Mouse (Mus musculus) liver, embryonic 15.5 days (tissue): ENCODE data around the gene Nr2e3. TPM values are rescaled to one million over a fixed set of nuclear protein-coding genes. Genes with fewer than 3 reads are reported as not detected.
"Not testable (repeated sequence)": the region's sequence is repeated elsewhere in the genome, so short reads cannot be mapped to it uniquely, and the experiment has no call there.

Experiments used
- ATAC-seq: fragments of 200-750 bp; cut with Nextera tagmentation; 2 replicates; pipeline ENCODE4 v1.8.0; 2017; ENCODE audit warnings: moderate number of reproducible peaks, mild to moderate bottlenecking, moderate library complexity; ENCODE audit not compliant: insufficient read depth
- H3K27ac ChIP-seq: fragments of 300-500 bp; sonication (generic); replicated peaks from 2 replicates; pipeline ENCODE4 v1.5.1; 2015; ENCODE audit warnings: mild to moderate bottlenecking, inconsistent platforms
- H3K27me3 ChIP-seq: fragments of 300-500 bp; sonication (generic); 2 replicates; pipeline ENCODE4 v1.6.1; 2015; ENCODE audit warnings: mild to moderate bottlenecking, inconsistent platforms
- H3K36me3 ChIP-seq: fragments of 300-500 bp; sonication (generic); replicated peaks from 2 replicates; pipeline ENCODE4 v1.6.1; 2015; ENCODE audit warnings: moderate library complexity, mild to moderate bottlenecking, inconsistent platforms
- H3K4me1 ChIP-seq: fragments of 300-500 bp; sonication (generic); replicated peaks from 2 replicates; pipeline ENCODE4 v1.6.1; 2015; ENCODE audit warnings: inconsistent platforms
- H3K4me2 ChIP-seq: fragments of 300-500 bp; sonication (generic); 2 replicates; pipeline ENCODE4 v1.6.1; 2015; ENCODE audit warnings: moderate library complexity, mild to moderate bottlenecking, inconsistent platforms
- H3K4me3 ChIP-seq: fragments of 300-500 bp; sonication (generic); replicated peaks from 2 replicates; pipeline ENCODE4 v1.5.1; 2015; ENCODE audit warnings: mild to moderate bottlenecking, inconsistent platforms
- H3K9ac ChIP-seq: fragments of 300-500 bp; sonication (generic); 2 replicates; pipeline ENCODE4 v1.6.1; 2015; ENCODE audit warnings: moderate library complexity, mild to moderate bottlenecking, inconsistent platforms
- H3K9me3 ChIP-seq: fragments of 300-500 bp; sonication (generic); replicated peaks from 2 replicates; pipeline ENCODE4 v1.6.1; 2016; ENCODE audit warnings: inconsistent platforms
- WGBS: fragments of 180-500 bp; shearing (Covaris S2); methylation state at CpG from one replicate; pipeline ENCODE4 v1.1.7; 2015; ENCODE audit warnings: mixed read lengths; ENCODE audit not compliant: insufficient replicate concordance; 5-methylcytosine and 5-hydroxymethylcytosine counted together
- polyA plus RNA-seq: library from polyadenylated mRNA; unstranded; fragments of >200 nt; fragmentation: Nextera tagmentation; extraction: Ambion mirVana; gene quantifications from 2 replicates; pipeline ENCODE4 v1.2.1, GENCODE M21; 2015

Nr2e3 gene
- polyA plus RNA-seq, 1 experiment from 2014 or later: not detected

GRCm38 (mm10) chr9:59964367-59964766 lies 3.9 kb upstream of the Nr2e3 start:
- Histone ChIP-seq H3K4me2 (no peak overlapping the region), H3K4me1 (no peaks in the 10 kb centered on the region), H3K9me3 (no peaks in the 10 kb centered on the region), H3K36me3 (no peaks in the 10 kb centered on the region), H3K27ac (no peak overlapping the region), H3K27me3 (0 out of 2 replicates have a peak, but pooled peaks cover 3% of the 10 kb centered on the region), H3K9ac (no peak overlapping the region), H3K4me3 (no peak overlapping the region)
- no peak for ATAC-seq
- 66% methylated on average over 3 of the region's 3 CpGs for WGBS

GRCm38 (mm10) chr9:59961201-59961955 lies 919 bp upstream of the Nr2e3 start:
- Histone ChIP-seq H3K27ac (no peak overlapping the region), H3K4me1 (no peaks in the 10 kb centered on the region), H3K9ac (no peak overlapping the region), H3K36me3 (no peaks in the 10 kb centered on the region), H3K4me3 (no peak overlapping the region), H3K27me3 (peaks cover 3% of the 10 kb centered on the region; the same call in 1 of the 2 replicates), H3K9me3 (no peaks in the 10 kb centered on the region), H3K4me2 (no peak overlapping the region)
- ATAC-seq: no peak
- 64% methylated on average over 14 of the region's 14 CpGs for WGBS

GRCm38 (mm10) chr9:59959276-59959675 lies 1.2 kb downstream of the Nr2e3 start:
- H3K4me3 ChIP-seq: no peak overlapping the region
- H3K4me2 ChIP-seq: no peak overlapping the region
- H3K9me3 ChIP-seq: no peaks in the 10 kb centered on the region
- no peaks in the 10 kb centered on the region for H3K36me3 ChIP-seq
- no peaks in the 10 kb centered on the region for H3K4me1 ChIP-seq
- 2% methylated on average over 8 of the region's 8 CpGs for WGBS
- no peak for ATAC-seq
- H3K27ac ChIP-seq: no peak overlapping the region
- peaks cover 3% of the 10 kb centered on the region; the same call in 1 of the 2 replicates for H3K27me3 ChIP-seq
- H3K9ac ChIP-seq: no peak overlapping the region

GRCm38 (mm10) chr9:59958115-59958514 lies 2.3 kb downstream of the Nr2e3 start:
- not testable (repeated sequence) for H3K27ac ChIP-seq, H3K4me1 ChIP-seq, ATAC-seq, H3K27me3 ChIP-seq, H3K9me3 ChIP-seq, H3K4me2 ChIP-seq, H3K36me3 ChIP-seq, H3K4me3 ChIP-seq, H3K9ac ChIP-seq
- WGBS: 72% methylated on average over 1 of the region's 1 CpGs

GRCm38 (mm10) chr9:59956496-59956895 lies 4.0 kb downstream of the Nr2e3 start:
- Histone ChIP-seq H3K4me2 (no peak overlapping the region), H3K9ac (no peak overlapping the region), H3K27me3 (no peaks in the 10 kb centered on the region; the same call in 1 of the 2 replicates), H3K4me1 (no peaks in the 10 kb centered on the region), H3K9me3 (no peaks in the 10 kb centered on the region), H3K4me3 (no peak overlapping the region), H3K36me3 (no peaks in the 10 kb centered on the region), H3K27ac (no peak overlapping the region)
- ATAC-seq: no peak
- WGBS: 44% methylated on average over 6 of the region's 6 CpGs

GRCm38 (mm10) chr9:59955692-59956091 lies 4.8 kb downstream of the Nr2e3 start:
- H3K9me3 ChIP-seq: no peaks in the 10 kb centered on the region
- no peak overlapping the region for H3K4me2 ChIP-seq
- H3K27me3 ChIP-seq: no peaks in the 10 kb centered on the region; the same call in 1 of the 2 replicates
- H3K9ac ChIP-seq: no peak overlapping the region
- H3K4me3 ChIP-seq: no peak overlapping the region
- 63% methylated on average over 6 of the region's 6 CpGs for WGBS
- no peak overlapping the region for H3K27ac ChIP-seq
- H3K36me3 ChIP-seq: no peaks in the 10 kb centered on the region
- H3K4me1 ChIP-seq: no peaks in the 10 kb centered on the region
- ATAC-seq: no peak

- WGBS: 43% methylated on average over 3 of the region's 3 CpGs
- ATAC-seq: no peak
Measured at GRCm38 (mm10) chr9:59955199-59955598, 5.3 kb downstream of the Nr2e3 start.

GRCm38 (mm10) chr9:59953556-59953955 lies 6.9 kb downstream of the Nr2e3 start:
- H3K4me2 ChIP-seq: no peak overlapping the region
- WGBS: 64% methylated on average over 7 of the region's 7 CpGs
- no peaks in the 10 kb centered on the region for H3K9me3 ChIP-seq
- no peak overlapping the region for H3K4me3 ChIP-seq
- no peak overlapping the region for H3K9ac ChIP-seq
- H3K4me1 ChIP-seq: no peaks in the 10 kb centered on the region
- H3K36me3 ChIP-seq: no peaks in the 10 kb centered on the region
- no peak for ATAC-seq
- no peak overlapping the region for H3K27ac ChIP-seq
- H3K27me3 ChIP-seq: peaks cover 2% of the 10 kb centered on the region

More at GRCm38 (mm10) chr9:59955199-59955598, 5.3 kb downstream of the Nr2e3 start:
- Histone ChIP-seq H3K36me3 (no peaks in the 10 kb centered on the region), H3K27me3 (no peaks in the 10 kb centered on the region; the same call in none of the 2 replicates), H3K4me3 (no peak overlapping the region), H3K4me1 (no peaks in the 10 kb centered on the region), H3K9me3 (no peaks in the 10 kb centered on the region), H3K9ac (no peak overlapping the region), H3K4me2 (no peak overlapping the region), H3K27ac (no peak overlapping the region)

- Histone ChIP-seq H3K4me3 (no peak overlapping the region), H3K36me3 (no peaks in the 10 kb centered on the region), H3K27ac (no peak overlapping the region), H3K4me1 (no peaks in the 10 kb centered on the region), H3K4me2 (no peak overlapping the region), H3K27me3 (peaks cover 11% of the 10 kb centered on the region), H3K9me3 (no peaks in the 10 kb centered on the region), H3K9ac (no peak overlapping the region)
- no peak for ATAC-seq
- WGBS: 25% methylated on average over 8 of the region's 8 CpGs
Measured at GRCm38 (mm10) chr9:59952515-59953070, 7.9 kb downstream of the Nr2e3 start.

GRCm38 (mm10) chr9:59951943-59952342 lies 8.5 kb downstream of the Nr2e3 start:
- H3K9ac ChIP-seq: no peak overlapping the region
- no peak for ATAC-seq
- H3K27me3 ChIP-seq: peaks cover 18% of the 10 kb centered on the region
- WGBS: 67% methylated on average over 4 of the region's 4 CpGs
- H3K27ac ChIP-seq: no peak overlapping the region
- H3K4me3 ChIP-seq: no peak overlapping the region
- H3K9me3 ChIP-seq: no peaks in the 10 kb centered on the region
- no peaks in the 10 kb centered on the region for H3K4me1 ChIP-seq
- no peak overlapping the region for H3K4me2 ChIP-seq
- H3K36me3 ChIP-seq: no peaks in the 10 kb centered on the region

GRCm38 (mm10) chr9:59951001-59951750 lies 9.3 kb downstream of the Nr2e3 start:
- no peak overlapping the region for H3K4me3 ChIP-seq
- WGBS: 72% methylated on average over 9 of the region's 9 CpGs
- no peak for ATAC-seq

More at GRCm38 (mm10) chr9:59951001-59951750, 9.3 kb downstream of the Nr2e3 start:
- no peaks in the 10 kb centered on the region for H3K36me3 ChIP-seq
- no peak overlapping the region for H3K4me2 ChIP-seq
- H3K9ac ChIP-seq: no peak overlapping the region
- H3K4me1 ChIP-seq: no peaks in the 10 kb centered on the region
- no peak overlapping the region for H3K27ac ChIP-seq
- H3K27me3 ChIP-seq: peaks cover 23% of the 10 kb centered on the region
- H3K9me3 ChIP-seq: no peaks in the 10 kb centered on the region
